Mouse (Mus musculus) hematopoietic stem cell, adult 5-6 weeks (primary cell): ENCODE results near the gene Pdzd8. TPM values are rescaled to one million over a fixed set of nuclear protein-coding genes. Genes with fewer than 3 reads are reported as not detected.

Experiments
- ATAC-seq, 2 experiments: fragments of 125-278 bp in 1 of 2; replicated peaks in 1 of 2; 2 replicates each; pipeline ENCODE4 v1.8.0; 2016 to 2017; ENCODE audit warnings: inconsistent platforms in 2 of 2, mild to moderate bottlenecking in 2 of 2, moderate number of reproducible peaks in 2 of 2, low read depth in 1 of 2, moderate TSS enrichment in 1 of 2; ENCODE audit not compliant: low FRiP score in 2 of 2, poor library complexity in 2 of 2, severe bottlenecking in 2 of 2, insufficient read depth in 1 of 2, low TSS enrichment in 1 of 2
- total RNA-seq: library from RNA; stranded (forward); fragments of 172-1452, 232-1000 nt; gene quantifications from 2 replicates; pipeline ENCODE4 v1.2.3, GENCODE M21; 2017

Gene Pdzd8
- total RNA-seq: 50.5 and 65.5 TPM in 2 replicates

DNA sequence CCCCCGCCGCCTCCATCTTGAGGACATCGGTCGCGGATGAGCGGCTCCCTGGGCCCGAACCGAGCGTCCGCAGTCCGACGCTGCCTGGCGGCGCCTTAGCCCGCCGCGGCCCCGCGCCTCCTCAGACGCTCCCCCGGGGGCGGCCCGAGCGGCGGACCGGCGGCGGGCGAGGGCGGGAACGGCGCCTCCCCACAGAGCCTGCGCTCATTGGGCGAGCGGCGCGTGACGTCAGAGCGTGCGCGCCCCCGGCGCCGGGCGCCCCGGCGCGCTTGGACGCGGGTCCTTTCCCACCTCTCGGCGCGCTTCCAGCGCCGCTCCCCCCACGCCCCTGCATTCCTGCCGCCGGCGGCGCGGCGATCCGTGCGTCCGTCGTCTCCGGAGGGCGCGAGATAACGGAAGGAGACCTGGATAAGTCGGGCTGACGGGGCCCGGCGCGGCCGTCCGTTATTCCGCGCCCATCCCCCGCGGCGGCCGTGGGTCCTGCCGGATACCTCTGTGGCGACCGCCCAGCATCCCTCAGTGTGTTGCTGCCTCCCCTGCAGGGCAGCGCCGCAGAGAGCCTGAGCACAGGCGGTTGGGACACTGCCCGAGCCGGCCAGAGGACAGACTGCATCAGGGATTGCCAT is at the start of gene Pdzd8:
Gene Pdzd8 (minus strand): TSS at position 123 of the 626 bp plus-strand sequence.
- peak; percentile 13 to 18; a peak in 2 of 4 replicates for ATAC-seq

DNA sequence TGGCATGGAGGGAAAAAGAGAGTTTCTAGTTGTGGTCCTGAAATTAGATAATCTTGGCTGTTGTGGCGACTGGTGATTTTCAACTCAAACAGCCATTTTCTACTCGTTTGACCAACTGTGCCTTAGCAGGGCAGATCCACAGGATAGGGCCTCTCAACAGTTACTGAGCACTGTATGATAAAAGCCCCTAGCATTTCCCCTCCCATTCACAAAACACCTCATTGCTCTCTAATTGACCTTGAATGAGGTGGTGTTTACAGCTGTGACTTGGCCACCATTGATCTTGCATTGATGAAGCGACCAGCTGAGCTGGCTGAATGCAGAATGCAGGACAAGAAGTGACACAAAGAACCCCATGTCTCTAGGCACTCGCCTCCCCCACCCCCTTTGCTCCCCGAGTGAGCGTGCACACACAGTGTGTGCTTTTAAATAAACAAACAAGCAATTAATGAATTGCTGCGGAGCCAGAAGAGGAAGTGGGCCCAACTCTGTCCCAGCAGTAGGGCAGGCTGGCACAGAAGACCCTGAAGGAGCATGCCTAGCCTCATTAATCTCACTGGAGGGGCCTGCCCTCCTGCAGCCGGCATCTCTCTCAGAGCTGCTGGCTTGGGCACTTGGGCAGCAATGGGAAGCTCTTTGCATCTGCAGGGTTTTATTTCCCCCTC is 48.3 kb upstream of the Pdzd8 start:
- no peak for ATAC-seq

DNA sequence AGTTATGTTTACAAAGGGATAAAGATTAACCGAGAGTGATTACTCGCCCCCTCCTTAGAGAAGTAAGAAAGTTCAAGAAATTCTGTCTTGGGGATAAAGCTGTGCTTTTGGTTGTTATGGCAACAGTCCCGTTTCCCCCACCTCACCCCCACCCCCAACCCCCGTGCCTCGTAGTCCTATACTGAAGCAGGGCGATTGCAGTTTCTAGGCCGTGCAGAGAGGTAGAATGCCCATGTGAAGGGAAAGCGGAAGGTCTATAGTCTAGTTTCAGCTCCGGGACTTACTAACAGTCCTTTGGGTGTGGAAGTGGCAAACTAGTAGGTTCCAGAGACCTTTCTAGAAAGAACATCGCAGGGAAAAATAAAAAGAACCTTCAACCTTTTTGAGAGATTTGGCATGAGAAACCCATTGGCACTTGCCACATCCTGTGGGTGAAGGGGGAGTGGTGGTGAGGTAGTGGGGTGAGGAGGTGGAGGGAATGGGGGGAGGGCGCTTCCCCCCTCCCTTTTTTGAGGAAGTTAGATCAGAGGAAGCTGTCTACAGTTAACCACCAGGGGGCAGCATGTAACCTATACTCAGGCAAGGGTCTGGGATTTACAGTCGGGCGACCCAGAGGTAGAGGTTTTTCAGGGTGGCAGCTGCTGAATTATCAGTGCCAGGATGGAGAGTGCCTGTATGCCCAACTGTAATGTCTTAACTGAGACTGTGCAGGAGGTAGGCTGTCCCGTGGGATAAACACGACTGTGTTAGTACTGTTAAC is 43.4 kb upstream of the Pdzd8 start:
- peak; percentile 88 to 94 for ATAC-seq

DNA sequence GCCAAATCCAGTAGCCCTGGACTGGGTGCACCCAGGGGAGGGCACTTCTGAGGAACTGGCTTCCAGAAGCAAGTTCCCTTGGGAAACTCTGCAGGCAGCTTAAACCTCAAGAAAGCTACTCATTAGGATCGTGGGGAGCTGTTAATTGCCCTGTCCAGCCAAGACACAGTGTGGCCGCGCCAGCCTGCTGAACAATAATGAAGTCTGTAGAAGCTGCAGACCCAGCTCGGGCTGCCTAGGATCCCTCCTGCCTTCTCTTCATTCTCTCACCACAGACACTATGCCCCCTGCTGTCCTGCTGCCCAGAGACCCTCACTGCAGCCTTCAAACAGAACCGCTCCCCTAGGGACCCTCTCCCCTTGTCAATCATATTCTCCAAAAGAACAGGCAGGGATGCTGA is 42.8 kb upstream of the Pdzd8 start:
- no peak for ATAC-seq

DNA sequence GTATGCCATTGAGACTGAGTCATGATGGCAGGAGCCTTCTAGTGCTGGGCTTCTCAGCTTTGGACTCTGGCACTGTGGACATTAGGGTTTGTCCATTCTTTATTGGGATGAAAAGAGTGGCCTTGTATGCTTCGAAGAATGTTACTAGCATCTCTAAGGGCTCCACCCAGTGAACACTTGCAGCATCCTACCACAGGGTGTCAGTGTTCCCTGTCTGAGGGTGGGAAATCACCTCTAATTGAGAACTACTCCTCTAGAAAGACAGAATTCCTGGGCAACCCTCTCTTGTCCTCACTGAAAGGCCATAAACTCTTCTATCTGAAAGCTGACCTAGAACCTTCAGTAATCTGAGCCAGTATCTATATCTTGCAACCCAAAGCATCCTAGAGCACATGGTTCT is 41.6 kb upstream of the Pdzd8 start:
- ATAC-seq: 0 out of 4 replicates have a peak, but pooled peaks of 1 of the 2 experiments have one; percentile 35

DNA sequence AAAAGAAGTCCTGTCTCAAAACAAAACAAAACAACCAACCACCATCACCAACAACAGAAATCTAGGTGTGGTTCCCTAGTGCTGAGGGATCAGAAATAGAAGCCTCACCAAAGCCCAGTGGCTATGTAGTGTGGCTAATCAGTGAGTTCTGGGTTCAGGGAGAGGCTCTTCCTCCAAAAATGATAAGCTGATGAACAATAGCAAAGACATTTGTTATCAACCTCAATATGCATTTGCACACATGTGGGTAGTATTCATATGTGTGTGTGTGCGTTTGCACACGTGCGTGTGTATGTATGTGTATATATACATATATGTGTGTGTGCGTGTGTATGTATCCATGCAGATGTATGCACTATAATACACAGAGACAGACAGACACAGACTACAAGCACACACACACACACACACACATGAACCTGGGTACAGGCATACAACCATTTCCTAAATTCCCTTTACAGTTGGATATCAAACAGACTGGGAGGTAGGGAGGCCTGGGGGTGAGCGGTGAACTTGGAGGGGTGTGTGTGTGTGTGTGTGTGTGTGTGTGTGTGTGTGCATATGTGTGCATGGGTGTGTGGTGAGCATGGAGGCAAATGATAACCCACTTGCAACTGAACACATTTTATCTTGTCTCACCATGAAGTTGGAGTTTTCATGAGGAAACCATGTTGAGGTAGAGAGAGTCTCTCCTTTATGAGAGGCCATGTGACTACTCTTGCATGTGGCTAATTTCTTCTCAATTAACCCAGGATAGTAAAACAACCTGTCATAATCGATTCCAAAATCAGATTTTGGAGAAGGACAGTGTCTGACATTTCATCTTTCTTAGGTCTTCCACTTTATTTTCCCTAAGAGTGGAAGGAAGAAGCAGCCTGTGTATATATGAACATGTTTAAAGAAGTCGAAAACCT is 39.3 kb upstream of the Pdzd8 start:
- no peak for ATAC-seq

DNA sequence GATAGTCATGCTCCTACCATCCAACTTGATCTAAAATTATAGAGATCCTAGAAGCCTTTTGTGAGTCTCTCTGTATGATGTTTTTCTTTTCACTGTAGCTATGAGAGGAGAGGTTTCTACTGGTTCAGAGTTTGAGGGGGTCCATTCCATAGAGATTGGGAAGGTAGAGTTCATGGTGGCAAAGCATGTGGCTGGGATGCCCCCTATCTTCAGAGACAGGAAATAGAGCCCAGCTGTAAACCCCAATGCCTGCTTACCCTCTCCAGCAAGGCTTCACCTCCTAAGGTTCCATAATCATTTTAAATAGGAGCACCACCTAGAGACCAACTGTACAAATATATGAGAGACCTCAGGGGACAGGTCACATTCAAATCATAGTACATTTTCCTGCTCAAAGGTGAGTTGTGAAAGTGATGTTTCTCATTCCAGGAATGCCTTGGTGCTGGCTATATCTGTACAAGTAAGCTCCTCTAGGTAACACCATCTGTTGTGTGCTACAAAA is 36.9 kb upstream of the Pdzd8 start:
- no peak for ATAC-seq

DNA sequence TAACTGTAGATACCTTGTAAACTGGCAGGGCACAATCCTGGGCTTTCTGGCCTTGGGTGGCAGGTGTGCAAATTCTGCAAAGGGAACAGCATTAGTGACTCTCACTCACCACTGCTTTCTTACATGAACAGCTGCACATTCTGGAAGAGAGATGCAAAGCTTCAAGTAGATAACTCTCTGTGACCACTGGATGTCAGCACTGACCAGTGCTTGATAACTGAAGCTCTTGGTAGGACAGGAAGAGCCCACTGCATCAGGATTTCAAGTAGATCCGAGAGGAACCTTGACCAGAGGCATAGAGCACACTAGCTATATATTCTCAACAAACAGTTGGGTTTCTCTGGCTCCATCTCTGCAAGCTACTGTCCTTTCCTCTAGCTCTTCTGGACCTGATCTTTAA is 34.4 kb upstream of the Pdzd8 start:
- ATAC-seq: no peak

DNA sequence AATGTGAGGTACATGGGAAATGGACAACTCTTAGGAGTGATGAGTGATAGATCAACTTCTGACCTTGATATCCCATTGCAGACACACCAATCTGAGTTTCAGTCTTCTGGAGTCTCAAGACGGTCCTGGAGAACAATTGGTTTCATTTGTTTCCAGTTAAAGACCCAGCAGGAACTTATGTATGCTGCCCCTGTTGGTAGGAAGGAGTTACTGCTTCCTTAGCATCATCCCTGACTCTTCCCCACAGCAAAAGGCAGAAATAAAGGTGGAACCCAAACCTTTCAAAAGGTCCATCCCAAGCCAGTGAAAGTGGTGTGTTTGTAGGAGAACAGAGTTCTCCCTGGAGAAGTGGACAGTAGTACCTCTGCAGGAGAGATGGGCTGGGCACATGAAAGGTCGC is 30.9 kb upstream of the Pdzd8 start:
- peak in 1 of 2 experiments; percentile 20; a peak in 1 of 4 replicates for ATAC-seq

DNA sequence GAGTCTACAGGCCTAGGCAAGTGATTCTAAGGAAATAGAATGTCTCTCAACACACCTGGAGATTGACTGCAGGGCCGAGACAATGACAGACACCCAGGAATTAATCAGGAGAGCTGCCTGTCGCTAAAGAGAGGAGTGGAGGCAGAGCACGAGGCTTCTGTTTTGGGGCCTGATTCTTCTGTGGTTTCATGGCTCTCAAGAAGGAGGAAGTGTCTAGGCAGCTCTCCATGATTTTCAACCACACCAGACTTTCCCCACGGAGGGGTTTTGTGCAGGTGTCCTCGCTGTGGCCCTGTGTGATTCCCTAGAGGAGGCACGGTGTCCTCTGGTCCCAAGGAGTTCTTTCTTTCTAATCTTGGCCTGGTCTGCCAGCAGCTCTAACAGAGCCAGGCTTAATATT is 29.4 kb upstream of the Pdzd8 start:
- peak; percentile 60 to 61; a peak in 3 of 4 replicates for ATAC-seq

DNA sequence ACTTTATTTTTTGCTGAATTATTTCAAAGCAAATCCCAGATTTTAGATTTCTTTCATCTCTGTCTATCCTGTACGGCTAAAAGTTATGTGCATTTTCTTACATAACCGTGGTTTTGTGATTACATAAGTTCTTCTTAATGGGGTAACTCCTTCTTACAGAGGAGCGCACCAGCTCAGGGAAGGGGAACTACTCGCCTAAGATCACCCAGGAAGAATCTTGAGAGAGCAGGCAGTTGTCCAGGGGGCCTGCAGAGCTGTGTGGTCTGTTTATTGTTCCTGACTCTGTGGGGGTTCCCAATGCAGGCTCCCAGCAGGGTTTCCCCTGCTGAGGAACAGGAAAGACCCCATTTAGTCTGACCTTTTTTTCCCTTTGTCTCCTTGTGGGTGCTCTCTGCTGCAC is 27.3 kb upstream of the Pdzd8 start:
- ATAC-seq: peak; percentile 56 to 71; a peak in 2 of 4 replicates

DNA sequence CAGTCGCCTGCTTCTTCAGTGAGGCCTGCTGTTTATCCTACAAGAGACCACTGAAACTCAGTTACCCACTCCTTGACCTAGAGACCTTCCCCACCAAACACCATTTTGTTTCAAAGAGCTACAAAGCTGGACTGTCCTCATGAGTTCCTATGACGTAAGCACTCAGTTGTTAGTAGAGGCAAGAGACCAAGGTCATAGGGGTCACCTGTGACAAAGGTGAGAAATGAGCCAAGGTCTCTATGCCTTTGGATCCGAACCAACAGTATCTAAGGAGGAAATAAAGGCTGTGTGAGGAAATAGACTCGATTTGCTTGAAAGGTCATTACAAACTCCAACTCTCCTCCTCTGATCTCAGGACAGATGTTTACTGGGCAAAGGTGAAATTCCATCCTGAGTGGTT is 25.4 kb upstream of the Pdzd8 start:
- no peak for ATAC-seq

DNA sequence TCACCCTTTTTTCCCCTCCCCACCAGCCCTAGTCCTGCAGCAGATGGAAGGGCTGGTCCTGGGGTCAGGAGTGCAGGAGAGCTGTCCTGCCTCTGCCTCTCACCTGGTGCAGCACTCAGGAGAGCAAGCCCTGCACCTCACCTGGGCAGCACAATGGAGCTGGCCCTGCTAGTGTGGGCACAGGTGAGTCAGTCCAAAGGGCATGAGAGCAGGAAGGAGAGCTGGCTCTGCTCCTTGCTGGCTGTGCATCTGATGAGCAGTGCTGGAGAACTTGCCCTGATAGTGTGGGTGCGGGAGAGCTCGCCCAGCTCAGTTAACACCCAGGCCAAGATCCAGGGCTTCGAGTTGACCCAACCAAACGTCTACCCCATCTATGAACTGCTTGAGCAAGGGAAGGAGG is 22.3 kb upstream of the Pdzd8 start:
- no peak for ATAC-seq

DNA sequence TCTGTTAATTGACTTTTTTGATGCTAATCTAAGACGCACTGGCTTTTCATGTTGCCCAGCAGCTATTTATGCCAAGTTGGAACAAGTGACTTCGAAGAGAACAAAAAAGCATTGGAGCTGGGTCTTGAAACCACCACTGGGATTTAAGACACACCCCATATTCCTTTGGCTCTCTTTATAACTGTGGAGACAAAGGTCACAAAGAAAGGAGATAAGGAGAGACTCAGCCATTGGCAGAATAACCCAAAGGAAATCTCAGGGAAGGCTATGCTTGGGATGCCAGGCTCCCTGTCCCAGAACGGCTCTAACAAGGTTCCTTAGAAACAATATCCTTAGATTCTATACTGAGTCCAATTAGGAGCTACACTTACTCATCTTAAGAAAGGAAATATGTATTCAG is 21.1 kb upstream of the Pdzd8 start:
- no peak for ATAC-seq

DNA sequence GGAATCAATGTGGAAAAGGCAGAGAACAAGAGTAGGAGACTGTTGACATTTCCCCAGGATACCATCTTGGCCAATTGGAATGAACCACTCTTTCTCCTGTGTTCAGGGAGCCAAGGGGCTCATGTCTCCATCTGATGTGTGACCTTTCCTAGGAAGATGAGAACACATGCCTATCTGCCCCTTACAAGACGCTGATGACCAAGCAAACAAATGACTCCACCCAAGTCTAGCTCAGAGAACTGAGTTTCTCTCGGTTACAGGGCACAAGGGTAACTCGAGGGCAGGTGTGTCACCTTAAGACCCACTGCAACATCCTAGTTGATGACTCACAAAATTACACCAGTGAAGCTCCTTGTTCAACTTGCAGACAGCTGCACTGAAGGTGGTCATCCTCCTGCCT is 18.1 kb upstream of the Pdzd8 start:
- ATAC-seq: no peak

DNA sequence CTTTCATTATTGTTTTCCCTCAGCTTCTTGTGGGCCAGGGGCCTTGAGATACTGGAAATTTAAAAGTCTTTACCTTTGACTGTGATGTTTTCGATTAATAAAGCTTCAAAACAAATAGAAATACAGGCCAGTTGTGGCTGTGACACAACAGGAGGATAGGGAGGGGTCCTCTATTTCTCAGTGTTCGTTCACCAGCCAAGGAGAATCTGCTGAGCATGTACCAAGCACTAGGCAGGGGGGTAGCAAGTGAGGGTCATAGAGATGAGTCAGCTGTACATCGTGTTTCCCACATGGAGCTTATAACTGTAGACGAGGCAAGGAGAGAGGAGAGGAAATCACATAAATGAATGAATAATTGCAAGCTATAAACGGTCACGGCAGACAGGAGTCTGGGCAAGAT is 17.1 kb upstream of the Pdzd8 start:
- ATAC-seq: no peak

DNA sequence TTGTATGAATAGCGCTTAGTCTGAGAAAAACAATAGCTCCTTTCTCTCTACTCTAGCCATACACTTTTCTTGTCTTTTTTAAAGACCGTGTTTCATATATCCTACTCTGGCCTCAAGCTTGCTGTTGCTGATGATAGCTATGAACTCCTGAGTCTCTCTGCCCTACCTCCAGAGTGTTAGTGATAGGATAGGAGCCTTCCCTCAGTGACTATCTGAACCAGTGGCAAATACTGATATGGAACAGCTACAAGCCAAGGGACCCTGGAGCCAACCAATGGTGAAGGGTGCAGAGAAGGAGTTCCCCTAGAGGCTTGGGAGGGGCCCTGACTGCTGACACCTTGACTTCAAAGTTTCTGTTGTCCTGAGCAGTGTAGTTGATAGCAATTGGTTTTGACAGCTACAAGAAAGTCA is 14.9 kb upstream of the Pdzd8 start:
- ATAC-seq: peak; percentile 37 to 66; a peak in 2 of 4 replicates
